Mouse (Mus musculus): ENCODE measurements around the gene Olfr738.

Olfr738 gene

DNA sequence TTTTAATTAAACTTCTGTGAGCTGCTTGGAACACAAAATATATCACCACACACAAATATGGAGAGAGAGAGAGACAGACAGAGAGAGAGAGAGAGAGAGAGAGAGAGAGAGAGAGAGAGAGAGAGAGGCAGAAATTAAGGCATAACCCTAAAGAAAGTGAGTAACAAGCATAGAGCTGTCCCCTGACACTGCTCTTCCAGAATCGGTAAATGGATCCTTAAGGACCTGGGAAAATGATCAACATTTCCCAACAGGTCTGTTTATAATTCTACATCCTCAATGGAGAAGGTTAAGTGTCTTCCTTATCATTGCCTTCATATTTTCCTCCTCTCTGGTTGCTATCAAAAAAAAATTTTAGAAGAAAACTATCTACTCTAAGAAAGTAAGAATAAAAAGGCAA, at the start of gene Olfr738:
TSS of gene Olfr738 (plus strand) at position 301 of the 400 bp plus-strand sequence.
- in situ Hi-C loops (cut with MboI; ENCODE audit: low sequenced_read_pairs), result no loop called here

DNA sequence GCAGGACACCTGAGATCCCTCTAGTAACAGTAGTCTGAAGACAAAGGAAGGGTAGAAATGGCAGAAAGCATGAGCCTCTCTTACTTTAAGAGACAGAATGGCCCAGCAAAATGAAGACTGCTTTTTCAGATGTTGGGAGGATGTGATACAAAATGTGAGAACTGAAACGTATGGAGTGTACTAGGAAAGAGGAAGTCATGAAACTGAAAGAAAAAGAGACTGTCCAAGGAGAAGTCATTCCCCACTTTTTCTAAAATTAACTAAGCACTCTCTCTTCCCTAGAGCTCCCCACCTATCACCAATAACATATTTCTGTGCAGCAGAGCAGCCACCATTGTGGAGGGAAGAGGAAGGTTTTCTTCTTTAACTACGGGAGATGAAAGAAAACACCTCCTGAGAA, 49.8 kb upstream of the Olfr738 start, which contains the start of gene Tlr11:
TSS of gene Tlr11 (plus strand) at position 322 of the 400 bp plus-strand sequence.
- in situ Hi-C loops (cut with MboI; ENCODE audit: low sequenced_read_pairs), result no loop called here

DNA sequence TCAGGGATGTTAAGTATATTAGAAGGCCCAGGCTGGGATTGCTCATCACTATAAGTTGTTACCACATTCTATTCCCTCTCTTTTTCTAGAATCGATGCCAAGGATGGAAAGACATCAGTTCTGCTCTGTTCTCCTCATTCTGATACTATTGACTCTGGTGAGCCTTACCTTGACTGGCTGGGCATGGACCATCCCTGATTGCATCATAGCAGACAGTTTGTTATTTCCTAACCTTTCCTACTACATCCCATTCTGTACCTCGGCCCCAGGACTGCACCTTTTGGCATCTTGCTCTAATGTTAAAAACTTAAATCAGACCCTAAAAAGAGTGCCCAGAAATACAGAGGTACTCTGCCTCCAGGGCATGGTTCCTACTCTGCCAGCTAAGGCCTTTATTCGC, 46.9 kb upstream of the Olfr738 start:
- in situ Hi-C loops (cut with MboI; ENCODE audit: low sequenced_read_pairs), result no loop called here

DNA sequence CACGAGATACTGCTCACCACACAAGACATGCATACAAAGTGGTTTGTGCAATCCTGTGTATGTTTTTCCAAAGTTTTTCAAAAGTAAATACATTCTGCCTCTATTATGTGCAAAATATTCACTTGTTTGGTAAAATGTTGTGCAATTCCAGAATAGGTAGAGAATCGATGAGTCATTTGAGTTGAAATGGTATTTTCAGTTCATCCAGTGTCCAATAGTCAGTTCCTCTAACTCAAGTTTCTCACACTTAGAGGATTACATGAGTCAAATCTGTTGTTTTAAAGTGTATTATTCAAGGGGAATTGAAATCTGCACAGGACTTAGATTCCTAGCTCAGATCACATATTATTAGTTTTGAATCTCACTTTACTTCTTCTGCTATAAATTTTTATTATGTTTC, 43.8 kb upstream of the Olfr738 start:
- in situ Hi-C loops (cut with MboI; ENCODE audit: low sequenced_read_pairs), result no loop called here

DNA sequence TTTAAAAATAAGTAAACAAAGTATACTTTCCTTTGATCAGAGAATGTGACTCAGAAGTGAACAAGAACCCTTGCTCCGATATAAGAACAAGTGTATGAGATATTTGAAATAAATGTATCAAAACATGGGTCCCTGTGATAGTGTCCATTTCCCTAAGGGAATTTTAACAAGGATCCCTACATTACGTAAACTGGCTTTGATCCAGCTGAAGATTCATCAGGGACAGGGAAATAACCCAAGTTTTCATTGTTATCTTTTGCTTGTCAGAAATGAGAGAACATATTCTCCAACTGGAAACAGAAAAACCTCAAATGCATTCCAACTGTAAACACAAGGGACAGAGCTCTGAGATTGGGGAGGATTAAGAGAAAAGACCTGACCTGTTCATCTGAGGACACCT, 26.5 kb upstream of the Olfr738 start, which contains the start of gene Olfr736:
TSS of gene Olfr736 (plus strand) at position 301 of the 400 bp plus-strand sequence.
- in situ Hi-C loops (cut with MboI; ENCODE audit: low sequenced_read_pairs), result no loop called here

DNA sequence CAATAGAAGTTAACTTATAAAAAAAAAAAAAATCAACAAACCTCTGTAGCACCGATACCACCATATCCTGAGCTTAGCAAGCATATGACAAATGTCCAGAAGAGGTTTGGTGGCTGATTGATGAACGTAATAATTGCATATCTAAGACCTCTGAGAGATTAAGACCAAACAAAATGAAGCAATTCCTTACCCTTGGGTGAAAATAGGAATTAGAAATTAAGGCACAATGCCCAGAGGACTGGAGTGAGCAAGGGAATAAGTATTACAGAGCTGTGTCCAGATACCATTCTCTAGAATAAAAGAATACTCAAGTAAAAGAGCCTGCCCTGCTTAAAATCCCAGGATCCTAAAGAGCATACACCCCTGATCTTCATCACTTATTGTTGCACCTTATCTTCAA, 11.0 kb downstream of the Olfr738 start, which contains the start of gene Olfr739:
TSS of gene Olfr739 (plus strand) at position 301 of the 400 bp plus-strand sequence.
- in situ Hi-C loops (cut with MboI; ENCODE audit: low sequenced_read_pairs), result no loop called here

DNA sequence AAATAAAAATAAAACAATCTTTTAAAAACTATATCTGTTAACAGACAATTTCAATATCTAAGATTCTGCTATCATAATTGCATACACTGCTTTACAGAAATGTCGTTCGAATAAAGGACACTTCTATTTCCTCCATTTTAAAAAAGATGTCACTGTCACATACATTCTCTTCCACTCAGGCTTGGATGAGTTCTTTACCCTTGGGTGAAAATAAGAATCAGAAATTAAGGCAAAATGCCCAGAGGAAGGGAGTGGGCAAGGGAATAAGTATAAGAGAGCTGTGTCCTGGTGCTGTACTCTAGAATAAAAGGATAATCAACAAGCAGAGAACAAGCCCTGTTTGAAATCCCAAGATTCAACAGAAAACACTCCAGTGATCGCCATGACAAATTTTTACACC, 37.9 kb downstream of the Olfr738 start, which contains the start of gene Olfr740:
TSS of gene Olfr740 (plus strand) at position 301 of the 400 bp plus-strand sequence.
- in situ Hi-C loops (cut with MboI; ENCODE audit: low sequenced_read_pairs), result no loop called here

Measured in CH12F3 (cell line).